Mouse (Mus musculus) right cerebral cortex, postnatal 10 days (tissue): ENCODE measurements around the gene Adora3.

Experiments used
- DNase-seq, 2 experiments: peaks; one replicate each; pipeline ENCODE4 v3.0.0; 2021; ENCODE audit warnings: low spot score in 2 of 2

Adora3 gene

DNA sequence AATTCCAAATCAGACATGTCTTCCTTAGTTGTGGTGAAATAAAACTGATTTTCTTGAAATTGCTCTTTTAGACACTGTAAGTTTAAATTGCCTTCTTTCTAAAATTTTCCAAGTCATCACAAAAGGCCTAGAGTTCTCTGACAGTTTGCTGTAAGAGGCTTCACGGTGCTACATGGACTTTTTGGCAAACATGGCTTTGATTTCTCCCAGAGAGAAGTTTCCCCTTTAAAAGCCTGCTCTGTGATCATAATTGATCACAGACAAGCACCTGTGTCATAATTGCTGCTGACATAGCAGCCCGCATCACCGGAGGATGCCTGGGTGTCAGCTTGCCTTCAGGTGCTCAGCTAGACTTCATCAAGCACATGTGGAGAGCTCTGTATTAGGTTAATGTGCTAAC is at the start of gene Adora3, which contains the start of gene Tmigd3:
Adora3 (plus strand) TSS at position 301 of the 400 bp plus-strand sequence.
Tmigd3 (plus strand) TSS at position 346 of the 400 bp plus-strand sequence.
- DNase-seq: no peak

GRCm38 (mm10) chr3:105821504-105821903 is 49.2 kb upstream of the Adora3 start:
- no peak for DNase-seq

DNA sequence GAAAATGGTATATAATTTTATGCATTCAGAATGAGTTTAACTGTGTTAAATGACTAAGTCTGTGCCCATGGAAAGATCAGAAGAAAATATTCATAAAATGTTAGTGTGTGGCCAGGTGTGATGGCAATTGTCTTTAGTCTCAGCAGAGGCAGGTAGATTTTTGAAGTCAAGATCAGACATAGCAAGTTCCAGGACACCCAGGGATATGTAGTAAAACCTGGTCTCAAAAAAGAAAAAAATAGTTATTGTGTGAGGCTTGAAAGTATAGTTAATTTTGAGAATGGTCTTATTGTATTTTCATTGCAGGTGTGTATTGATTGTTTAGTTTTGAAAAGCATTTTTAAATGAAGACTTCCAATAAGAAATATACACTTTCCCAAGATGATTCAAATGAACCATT is 47.0 kb upstream of the Adora3 start:
- DNase-seq: no peak

DNA sequence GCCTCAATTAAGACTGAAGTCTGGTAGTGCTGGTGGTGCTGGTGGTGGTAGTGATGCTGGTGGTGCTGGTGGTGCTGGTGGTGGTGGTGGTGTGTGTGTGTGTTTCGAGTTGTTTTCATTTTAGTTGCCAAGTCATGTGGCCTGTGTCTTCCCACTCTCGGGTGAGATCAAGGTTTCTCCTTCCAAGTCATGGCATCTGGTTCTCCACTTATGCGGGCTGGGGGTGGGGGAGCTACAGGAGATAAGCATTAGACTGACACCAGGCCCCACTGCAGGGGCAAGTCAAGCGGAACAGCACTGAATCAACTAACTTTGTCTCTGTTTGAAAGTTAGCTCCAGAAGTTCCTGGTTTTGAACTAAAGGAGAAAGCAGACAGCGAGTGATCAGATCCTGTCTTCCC is 46.6 kb upstream of the Adora3 start:
- DNase-seq: no peak

GRCm38 (mm10) chr3:105824704-105825103 is 46.0 kb upstream of the Adora3 start:
- no peak for DNase-seq

GRCm38 (mm10) chr3:105825501-105826161 is 45.0 kb upstream of the Adora3 start:
- DNase-seq: no peak

- no peak for DNase-seq
Observed at GRCm38 (mm10) chr3:105831584-105831983, 39.1 kb upstream of the Adora3 start.

GRCm38 (mm10) chr3:105835875-105836274 is 34.8 kb upstream of the Adora3 start:
- DNase-seq: no peak

DNA sequence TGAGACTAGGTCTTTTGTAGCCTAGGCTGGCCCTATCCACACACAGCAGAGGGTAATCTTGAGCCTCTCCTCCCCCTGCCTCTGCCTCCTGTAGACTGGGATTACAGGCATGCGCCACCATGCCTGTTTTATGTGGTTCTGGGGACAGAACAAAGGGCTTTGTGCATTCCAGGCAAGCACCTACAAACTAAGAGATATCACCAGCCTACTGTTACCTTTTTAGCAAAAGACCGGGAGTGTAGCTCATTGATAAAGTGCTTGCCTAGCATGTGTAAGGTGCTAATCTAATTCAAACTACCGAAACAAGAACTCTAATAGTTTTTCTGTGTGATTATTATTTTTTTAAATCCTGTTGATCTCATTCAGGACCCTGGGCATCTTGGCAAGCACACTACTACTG is 33.8 kb upstream of the Adora3 start:
- no peak for DNase-seq

DNA sequence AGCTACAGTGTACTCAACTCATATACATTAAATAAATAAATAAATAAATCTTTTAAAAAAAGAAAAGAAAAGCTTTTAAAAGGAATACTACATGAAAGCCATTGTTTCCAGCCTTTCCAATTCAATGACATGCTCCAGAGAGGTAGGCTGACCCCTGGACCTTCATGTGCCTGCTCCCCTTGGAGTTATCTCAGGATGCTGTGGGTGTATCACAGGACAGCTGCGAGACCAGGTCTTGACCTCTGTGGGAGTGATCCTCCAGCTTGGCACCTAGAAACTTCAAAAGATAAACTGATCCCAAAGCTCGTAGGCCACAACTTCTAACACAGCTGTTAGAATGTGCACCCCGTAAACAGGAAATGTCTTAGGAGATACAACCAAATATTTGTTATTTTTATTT is 32.0 kb upstream of the Adora3 start:
- DNase-seq: no peak

DNA sequence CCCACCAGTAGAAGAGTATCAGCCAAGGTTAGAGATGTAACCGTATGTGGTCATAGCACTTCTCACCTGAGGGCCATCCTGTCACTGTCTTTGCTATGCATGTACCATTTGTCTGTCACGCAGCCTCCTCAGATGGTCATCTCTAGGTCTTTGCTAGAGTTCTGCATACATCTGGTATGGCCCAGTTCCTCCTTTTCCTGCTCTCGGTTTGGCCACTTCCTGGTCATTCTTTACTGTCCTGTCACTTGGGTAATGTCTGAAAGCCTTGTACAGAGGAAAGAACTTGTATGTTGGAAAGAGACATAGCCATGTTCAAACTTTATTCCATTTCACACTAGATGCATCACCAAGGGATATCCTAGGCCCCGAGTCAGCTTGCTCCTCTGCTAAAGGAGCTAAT is 30.8 kb upstream of the Adora3 start:
- DNase-seq: no peak

GRCm38 (mm10) chr3:105846294-105847069 is 24.2 kb upstream of the Adora3 start:
- DNase-seq: no peak

- DNase-seq: no peak
Observed at GRCm38 (mm10) chr3:105853781-105854180, 16.9 kb upstream of the Adora3 start.

DNA sequence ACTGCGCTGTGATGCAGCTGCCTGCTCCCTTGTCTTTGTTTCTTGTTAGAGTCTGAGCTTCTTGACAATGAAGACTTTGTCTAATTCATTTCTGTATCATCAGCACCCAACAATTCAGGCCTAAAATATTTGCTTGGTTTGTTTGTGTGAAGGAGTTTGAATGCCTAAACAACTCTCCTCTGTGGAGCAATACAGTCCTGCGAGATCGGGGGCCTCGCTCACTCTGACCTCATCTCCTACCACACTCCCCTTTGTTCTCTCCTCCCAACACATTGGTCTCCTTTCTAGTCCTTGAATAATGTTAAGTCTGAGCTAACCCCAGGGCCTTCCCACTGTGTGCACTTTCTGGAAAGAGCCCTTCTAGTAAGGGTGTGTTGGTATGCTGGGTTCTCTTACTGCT is 15.9 kb upstream of the Adora3 start:
- DNase-seq: no peak

DNA sequence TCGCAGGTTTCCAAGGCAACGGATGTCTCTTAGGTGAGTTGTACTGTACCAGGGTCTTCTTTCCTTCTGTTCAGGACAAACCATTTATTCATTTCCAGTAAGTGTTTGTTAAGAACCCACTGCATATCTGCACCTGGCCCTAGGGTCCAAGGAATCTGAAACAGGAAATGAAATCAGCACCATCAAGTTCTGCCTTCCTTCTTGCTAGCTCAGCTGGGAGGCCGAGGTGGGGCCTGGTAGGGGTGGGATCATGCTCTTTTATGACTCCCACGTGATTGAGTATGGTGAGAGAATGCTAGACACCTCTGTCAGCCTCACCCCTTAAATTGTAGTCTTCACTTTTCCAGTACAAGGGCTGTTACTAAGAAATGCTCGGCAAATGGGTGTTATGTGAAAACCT is 13.1 kb upstream of the Adora3 start:
- no peak for DNase-seq

- no peak for DNase-seq
Observed at GRCm38 (mm10) chr3:105861747-105862366, 8.8 kb upstream of the Adora3 start.

- no peak for DNase-seq
Observed at GRCm38 (mm10) chr3:105864123-105864522, 6.5 kb upstream of the Adora3 start.

- DNase-seq: peak; percentile 52 to 69
Observed at GRCm38 (mm10) chr3:105865122-105865521, 5.5 kb upstream of the Adora3 start.

DNA sequence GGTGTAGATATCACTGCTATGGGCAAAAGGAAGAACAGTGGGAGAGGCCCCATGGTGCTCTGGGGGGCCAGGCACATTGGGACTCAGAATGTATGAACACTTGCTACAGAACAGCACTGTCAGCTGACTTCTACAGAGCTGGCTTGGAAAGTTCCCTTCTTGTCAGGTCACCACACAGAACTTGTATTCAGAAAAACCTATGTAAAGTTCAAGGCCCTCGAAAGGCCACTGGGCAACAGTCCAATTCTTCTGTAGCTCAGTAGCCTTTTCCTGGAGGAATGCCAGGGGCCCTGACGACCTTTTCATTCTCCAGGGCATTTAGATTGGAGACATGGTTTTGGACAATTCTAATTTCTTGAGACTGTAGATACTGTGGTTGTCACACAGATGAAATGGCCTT is 2.5 kb upstream of the Adora3 start:
- no peak for DNase-seq

DNA sequence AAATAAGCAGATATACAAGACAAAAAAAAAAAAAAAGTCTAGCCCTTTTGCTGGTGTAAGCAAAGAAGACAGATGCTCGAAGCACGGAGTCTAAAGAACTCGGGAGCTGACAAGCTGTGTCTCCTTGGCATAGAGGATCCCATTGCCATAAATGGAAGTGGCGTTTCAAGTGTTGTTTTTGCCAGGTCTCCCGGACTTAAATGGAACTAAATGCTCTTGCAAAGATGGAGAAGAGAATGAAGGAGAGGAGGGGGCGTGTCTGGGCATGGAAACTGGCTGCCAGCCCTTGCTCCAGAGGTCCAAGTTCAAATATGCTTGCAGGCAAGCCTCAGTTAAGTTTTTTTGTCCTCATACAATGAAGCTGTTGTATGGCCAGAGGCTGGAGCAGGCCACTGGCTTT is 1.4 kb downstream of the Adora3 start:
- peak; percentile 34 to 58 for DNase-seq

GRCm38 (mm10) chr3:105872579-105872978 is 1.9 kb downstream of the Adora3 start:
- DNase-seq: no peak

DNA sequence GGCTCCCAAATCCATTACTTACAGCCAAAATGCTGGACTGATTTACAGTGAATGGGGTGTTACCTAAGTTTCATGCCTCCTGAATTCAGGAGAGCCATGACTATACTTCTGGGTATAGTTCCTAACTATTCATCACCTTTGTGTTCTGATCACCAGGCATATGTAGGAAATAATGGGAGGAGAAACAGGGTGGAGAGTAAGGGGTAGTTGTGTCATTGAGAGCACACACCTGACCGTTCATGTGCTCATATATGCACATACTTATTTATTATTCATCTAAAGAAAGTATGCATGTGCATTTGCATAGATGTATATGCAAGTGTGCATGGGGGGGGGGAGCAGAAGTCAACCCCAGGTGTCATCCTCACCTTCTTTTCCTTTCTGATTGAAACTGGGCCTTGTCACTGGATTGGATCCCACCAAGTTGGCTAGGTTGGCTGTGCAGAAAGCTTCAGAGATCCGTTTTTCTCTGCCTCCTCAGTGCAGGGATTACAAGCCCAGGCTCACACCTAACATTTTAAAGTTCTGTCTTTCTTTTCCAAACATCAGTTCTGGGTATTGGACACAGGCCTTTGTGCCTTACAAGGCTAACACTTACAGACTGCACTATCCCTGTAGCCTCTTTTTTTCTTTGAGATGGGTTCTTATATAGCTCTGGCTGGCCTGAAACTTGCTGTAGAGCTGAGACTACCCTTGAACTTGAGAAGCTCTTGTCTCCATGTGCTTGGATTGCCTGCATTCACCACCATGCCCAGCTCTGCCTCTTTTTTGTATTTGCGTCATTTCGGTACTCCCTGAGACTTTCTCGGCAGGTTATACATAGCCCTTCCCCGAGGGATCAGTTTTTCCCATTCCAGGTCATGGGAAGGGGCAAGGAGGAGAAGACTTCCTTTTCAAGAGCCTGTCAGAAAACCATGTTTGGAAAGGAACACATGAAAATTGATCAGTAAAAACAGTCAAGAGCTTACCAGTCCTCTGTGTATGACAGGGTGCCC is 3.1 kb downstream of the Adora3 start:
- DNase-seq: no peak
